Mouse (Mus musculus) brain, embryonic 14.5 days (tissue): ENCODE results near the gene Ap1s1. TPM values are rescaled to one million over a fixed set of nuclear protein-coding genes. Genes with fewer than 3 reads are reported as not detected.
A peak's percentile ranks its signal among the peaks of the same experiment; 100 is the strongest.

Experiments used
- DNase-seq: peaks from one replicate; pipeline ENCODE4 v3.0.0-alpha.2; 2011; ENCODE audit warnings: low read depth
- CTCF ChIP-seq: fragments of 200-500 bp; IDR thresholded peaks from 2 replicates; pipeline ENCODE4 v1.5.1; 2012; ENCODE audit warnings: inconsistent platforms, mild to moderate bottlenecking, moderate library complexity, borderline replicate concordance; ENCODE audit not compliant: insufficient read depth, insufficient read length; ENCODE audit errors: extremely low read depth
- POLR2A ChIP-seq: fragments of 200-500 bp; IDR thresholded peaks from 2 replicates; pipeline ENCODE4 v1.6.1; 2012; ENCODE audit warnings: mild to moderate bottlenecking, inconsistent platforms, borderline replicate concordance; ENCODE audit not compliant: poor library complexity, insufficient read depth, insufficient read length, severe bottlenecking; ENCODE audit errors: extremely low read depth
- polyA plus RNA-seq: library from polyadenylated mRNA; depleted of rRNA; stranded (reverse); fragments of >200 nt; gene quantifications from 2 replicates; pipeline ENCODE4 v1.2.3, GENCODE M21; 2012

The Ap1s1 gene
- polyA plus RNA-seq, 1 experiment: 163 TPM

DNA sequence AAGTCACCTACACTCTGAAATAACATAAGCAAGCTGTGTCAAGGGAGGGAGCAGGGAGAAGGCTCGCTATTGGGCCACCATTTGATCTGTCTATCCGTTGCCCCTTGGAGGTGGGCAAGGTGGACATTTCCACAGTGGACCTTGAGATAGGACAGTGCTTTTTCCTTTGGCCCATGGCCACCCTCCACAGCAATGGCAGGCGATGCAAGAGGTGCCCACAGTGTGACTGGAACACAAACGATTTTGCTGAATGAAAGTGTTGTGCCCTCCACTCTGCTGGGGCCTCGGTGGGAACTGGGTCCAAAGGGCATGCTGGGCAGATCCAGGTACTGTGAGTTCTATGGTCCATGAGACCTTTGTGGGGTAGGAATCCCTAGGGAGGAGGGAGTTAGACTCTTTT lies 16.7 kb upstream of the Ap1s1 start:
- DNase-seq: no peak
- TF ChIP-seq CTCF (no peak), POLR2A (no peak)

DNA sequence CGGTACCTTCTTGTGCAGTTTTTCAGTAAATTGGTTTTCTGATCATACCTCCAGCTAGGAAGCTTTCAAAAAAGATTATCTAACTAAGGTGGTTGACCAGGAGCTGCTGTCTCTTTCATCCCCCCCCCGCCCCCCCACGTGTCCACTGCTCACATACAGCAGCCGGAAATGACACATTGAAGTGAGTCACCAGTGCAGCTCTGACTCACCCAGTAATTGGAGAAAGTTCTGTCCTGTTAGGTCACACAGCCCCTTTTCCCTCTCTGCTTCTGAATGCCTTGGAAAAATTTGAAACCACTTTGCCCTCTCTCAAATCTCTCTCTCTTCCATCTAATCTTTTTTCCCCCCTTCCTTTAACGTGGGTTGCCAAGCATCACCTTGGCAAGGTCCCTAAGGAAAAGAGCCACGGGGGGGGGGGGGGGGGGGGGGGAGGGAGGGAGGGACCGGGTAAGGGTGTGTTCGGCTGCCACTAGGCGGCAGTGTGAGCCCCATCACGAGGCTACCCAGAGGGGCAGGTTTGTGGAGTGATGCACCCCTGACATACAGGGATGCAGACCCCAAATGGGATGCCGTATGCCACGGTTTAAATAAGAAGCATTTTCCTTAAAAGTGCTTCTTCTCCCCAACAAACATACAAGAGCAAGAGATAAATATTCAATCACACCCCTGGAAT lies 16.0 kb upstream of the Ap1s1 start:
- DNase-seq: no peak
- TF ChIP-seq CTCF (peak; percentile 48; the same call in 1 of the 2 replicates), POLR2A (no peak)

DNA sequence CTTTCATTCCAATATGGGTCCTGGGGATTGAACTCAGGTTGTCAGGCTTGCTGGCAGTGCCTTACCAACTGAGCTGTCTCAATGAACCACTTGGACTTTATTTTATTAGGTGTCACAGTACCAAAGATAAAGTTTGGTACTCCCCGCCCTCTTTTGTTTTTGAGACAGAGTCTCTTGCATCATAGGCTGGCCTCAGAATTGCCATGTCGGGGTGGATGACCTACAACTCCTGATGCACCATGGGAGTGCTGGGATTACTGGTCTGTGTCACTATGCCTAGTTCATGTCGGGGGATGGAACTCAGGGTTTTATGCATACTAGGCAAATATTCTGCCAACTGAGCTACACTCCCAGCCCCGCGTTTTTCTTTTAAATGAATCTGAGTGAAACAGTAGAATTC lies 8.9 kb upstream of the Ap1s1 start:
- TF ChIP-seq POLR2A (no peak), CTCF (no peak)

DNA sequence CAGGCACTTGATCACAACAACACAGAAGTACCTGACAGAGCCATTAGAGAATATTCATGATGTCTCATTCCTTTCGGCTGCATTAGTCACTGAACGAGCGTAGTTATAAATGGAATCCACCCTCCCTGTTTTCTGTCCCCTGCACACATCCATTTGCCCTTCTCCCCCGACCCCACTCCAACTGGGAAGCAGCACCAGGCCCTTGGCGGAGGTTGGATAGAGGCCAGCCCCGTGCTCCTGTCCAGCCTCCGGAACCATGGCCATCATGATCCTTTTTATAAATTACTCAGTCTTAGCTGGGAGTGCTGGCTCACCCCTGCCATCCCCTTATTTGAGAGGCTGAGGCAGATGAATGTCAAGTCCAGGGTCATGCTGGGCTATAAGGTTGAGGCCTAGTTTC lies 8.4 kb upstream of the Ap1s1 start:
- no peak for DNase-seq
- no peak for TF ChIP-seq CTCF

More for the DNA sequence above, 8.9 kb upstream of the Ap1s1 start:
- DNase-seq: no peak

DNA sequence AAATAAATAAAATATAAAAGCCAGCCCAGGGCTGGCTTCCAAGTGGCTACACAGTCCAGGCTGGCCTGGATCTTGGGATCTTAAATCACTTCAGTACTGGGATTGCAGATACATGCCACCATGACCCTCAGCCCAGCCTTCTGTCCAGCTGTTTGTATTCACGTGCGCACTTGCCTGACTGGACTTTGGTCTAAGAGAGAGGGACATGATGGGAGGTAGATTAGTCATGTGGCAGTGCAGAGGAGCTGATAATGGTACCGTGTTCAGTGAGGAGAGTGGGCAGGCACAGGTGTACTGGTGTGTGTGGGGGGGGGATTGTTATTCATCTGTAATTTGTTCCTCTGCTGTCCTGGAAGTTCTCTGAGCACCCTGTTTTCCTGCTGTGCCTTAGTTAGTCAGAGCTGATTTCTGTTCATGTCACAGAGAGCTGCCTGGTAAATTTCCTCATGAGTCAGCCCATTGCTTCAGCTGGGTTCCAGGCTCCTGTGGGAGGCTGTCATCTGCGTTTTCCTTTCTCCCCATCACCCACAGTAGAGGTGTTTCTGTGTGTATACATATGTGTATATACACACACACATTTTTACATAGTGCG lies 6.1 kb upstream of the Ap1s1 start:
- TF ChIP-seq POLR2A (no peak), CTCF (no peak)

DNA sequence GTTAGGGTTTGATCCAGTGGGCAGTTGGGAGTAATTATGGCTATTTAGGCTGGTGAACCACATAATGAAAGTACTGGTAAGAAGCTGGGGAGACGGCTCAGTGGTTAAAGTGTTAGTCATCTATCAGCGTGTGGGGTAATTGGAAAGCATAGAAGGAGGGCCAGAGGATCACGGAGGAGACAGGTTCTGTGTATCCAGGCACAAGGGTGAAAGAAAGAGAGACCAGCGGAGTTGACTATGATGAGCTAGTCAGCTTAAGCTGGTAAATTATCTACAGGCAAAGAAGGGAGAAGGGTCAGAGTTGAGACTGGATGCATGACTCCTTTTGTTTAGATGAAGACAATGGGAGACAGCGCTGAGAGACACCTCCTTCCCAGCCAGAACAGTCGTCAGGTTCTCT lies 5.2 kb upstream of the Ap1s1 start:
- no peak for DNase-seq
- TF ChIP-seq CTCF: no peak
- no peak for TF ChIP-seq POLR2A

More for the DNA sequence above, 6.1 kb upstream of the Ap1s1 start:
- no peak for DNase-seq

DNA sequence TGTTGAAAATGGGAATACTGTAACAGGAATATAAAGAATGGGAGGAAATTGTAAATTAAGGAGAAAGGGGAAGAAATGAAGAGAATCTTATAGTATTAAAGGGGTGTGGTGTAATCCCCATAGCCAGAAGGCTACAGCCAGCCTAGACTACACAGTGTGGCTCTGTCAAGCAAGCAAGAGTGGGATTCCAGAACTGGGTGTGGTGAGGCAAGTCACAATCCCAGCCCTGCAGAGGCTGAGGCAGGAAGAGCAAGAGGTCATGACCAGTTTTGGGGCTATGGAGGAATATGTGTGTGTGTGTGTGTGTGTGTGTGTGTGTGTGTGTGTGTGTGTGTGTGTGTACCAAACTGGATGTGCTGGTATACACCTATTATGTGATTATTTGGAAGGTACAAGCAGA lies 1.1 kb upstream of the Ap1s1 start:
- DNase-seq: no peak
- TF ChIP-seq CTCF (no peak), POLR2A (no peak)

DNA sequence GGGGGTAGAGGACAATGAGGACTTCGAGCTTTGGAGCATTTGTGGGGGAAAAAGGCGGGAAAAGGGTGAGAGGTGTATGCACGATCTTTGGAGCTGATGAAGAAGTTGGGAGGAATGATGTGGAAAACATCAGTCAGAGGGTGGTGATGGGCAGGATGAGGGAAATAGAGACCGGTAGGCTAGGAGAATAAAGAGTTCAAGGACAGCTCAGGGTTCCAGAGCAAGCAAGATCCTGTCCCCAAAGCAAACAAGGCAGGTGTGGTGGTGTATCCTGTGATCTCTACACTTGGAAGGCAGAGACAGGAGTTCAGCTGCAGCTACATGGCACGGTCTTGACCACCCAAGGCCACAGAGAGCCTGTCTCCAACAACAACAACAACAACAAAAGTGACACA lies 386 bp upstream of the Ap1s1 start:
- TF ChIP-seq POLR2A: no peak
- TF ChIP-seq CTCF: no peak
- DNase-seq: no peak

DNA sequence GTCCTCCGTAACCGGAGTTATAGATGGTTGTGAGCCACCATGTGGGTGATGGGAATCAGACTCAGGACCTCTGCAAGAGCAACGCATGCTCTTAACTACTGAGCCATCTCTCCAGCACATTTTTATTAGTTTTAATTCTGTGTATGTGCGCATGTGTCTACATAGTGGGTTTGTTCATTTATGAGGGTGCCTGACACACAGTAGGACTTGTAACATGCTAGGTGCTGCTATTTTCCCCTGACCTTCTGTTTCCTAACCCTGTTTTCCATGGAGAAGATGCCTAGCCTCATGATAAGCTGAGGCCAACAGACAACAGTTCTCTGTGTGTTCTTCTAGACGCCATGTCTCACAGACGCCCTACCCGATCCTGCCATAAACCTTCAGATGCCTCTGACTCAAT lies 1.9 kb downstream of the Ap1s1 start:
- no peak for DNase-seq
- TF ChIP-seq CTCF: no peak
- no peak for TF ChIP-seq POLR2A

DNA sequence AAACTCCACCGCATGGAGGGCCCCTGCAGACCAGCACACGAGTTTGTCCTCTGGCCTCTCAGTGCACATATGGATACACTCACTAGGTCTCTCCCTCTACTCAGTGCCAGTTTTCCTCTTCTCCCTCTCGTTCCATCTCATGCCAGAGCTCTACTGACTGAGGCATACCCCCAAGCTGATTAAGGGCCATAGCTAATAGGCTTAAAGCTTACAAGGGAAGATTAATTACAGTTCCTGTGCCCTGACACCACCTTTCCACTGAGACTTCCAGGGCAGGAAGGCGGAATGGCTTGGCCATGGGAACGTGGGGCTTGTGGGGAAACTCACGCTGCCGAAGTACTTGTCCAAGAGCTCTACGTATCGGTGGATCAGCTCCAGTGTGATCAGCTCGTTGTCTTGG lies 4.5 kb downstream of the Ap1s1 start:
- TF ChIP-seq CTCF (no peak), POLR2A (no peak)
- DNase-seq: no peak

DNA sequence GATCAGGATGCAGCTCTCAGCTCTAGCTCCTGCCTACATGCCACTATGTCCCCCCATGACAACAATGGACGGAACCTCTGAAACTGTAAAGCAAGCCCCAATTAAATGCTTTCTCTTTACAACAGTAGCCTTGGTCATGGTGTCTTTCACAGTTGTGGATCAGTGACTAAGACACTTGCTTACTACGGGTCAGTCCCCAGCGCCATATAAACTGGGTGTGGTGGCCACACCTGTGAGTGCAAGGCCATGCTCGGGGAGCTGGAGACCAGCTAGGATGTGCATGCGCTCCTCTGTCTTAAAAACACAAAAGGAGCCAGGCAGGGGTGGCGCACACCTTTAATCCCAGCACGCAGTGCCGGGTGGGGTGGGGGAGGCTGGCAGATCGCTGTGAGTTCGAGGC lies 6.5 kb downstream of the Ap1s1 start:
- no peak for DNase-seq
- TF ChIP-seq POLR2A: no peak
- no peak for TF ChIP-seq CTCF

DNA sequence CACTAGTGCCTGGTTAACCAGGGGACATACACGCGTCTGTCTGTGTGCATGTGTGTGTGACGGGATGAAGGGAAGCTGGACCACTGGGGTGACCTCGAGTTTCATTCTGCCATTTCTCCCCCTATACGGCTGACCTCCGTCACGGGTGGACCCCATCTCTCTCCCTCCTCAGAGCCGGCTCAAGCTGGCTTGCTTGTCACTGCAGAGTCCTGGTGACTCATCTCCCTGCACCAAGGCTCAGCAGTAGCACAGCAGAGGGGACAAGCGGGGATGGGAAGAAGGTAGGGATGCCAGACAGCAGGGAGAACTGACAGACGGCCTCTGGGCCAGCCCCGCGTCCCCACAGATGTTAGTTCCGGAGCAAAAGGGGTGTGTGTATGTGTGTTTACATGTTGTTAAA lies 9.7 kb downstream of the Ap1s1 start:
- TF ChIP-seq CTCF: no peak
- DNase-seq: no peak

DNA sequence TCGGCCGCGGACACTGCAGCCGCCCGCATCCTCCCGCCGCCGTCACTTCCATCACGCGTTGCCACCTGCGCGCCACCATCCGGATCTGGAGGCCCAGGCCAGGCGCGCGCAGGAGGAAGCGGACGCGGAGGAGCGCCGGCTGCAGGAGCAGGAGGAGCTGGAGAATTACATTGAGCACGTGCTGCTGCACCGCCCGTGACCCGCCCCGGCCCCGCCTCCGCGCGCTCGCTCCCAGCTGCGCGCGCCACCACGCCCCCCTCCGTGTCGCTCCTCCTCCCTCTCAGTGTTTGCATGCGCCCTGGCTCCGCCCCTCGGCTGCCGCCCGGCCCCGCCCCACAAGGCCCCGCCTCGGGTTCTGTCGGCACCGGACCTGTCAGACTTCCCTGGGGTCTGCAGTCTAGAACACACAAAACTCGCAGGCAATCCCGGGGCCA lies 13.3 kb downstream of the Ap1s1 start:
- TF ChIP-seq CTCF (no peak), POLR2A (no peak)
- peak; percentile 94 for DNase-seq

DNA sequence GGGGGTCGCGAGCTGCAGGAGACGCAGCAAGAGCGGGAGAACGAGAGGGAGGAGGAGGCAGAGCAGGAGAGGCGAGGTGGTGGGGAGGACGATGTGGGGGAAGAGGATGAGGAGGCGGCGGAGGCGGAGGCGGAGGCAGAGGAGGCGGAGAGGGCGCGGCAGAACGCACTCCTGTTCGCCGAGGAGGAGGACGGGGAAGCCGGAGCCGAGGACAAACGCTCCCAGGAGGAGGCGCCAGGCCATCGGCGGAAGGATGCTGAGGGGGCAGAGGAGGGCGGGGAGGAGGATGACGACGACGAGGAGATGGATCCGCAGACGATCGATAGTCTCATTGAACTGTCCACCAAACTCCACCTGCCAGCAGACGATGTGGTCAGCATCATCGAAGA lies 13.9 kb downstream of the Ap1s1 start:
- peak; percentile 56 for DNase-seq
- TF ChIP-seq CTCF: no peak
- no peak for TF ChIP-seq POLR2A
